Mouse (Mus musculus) small intestine, adult 2 months (tissue): ENCODE results near the gene Capn9. TPM values are rescaled to one million over a fixed set of nuclear protein-coding genes. Genes with fewer than 3 reads are reported as not detected.

ENCODE experiments used
- H3K27ac ChIP-seq: fragments of 200-500 bp; 2 replicates; pipeline ENCODE4 v1.5.1; 2012; ENCODE audit warnings: low read depth, low read length, control low read depth, inconsistent platforms; ENCODE audit not compliant: insufficient read depth
- H3K27me3 ChIP-seq: fragments of 200-500 bp; 2 replicates; pipeline ENCODE4 v1.6.1; 2012; ENCODE audit warnings: mild to moderate bottlenecking, moderate library complexity, low read length, inconsistent platforms; ENCODE audit not compliant: control insufficient read depth, insufficient read depth
- H3K36me3 ChIP-seq: fragments of 200-500 bp; 2 replicates; pipeline ENCODE4 v1.6.1; 2012; ENCODE audit warnings: mild to moderate bottlenecking, low read length, control low read depth, inconsistent platforms; ENCODE audit not compliant: control insufficient read depth, insufficient read depth
- H3K4me1 ChIP-seq: fragments of 200-500 bp; 2 replicates; pipeline ENCODE4 v1.6.1; 2012; ENCODE audit warnings: low read length, inconsistent platforms, mixed read lengths; ENCODE audit not compliant: control insufficient read depth, insufficient read depth, insufficient read length
- H3K4me3 ChIP-seq: fragments of 200-500 bp; 2 replicates; pipeline ENCODE4 v1.5.1; 2012; ENCODE audit warnings: low read depth, mild to moderate bottlenecking, control low read depth, inconsistent platforms, low read length, moderate library complexity
- CTCF ChIP-seq: fragments of 200-500 bp; IDR thresholded peaks from 2 replicates; pipeline ENCODE4 v1.5.1; 2012; ENCODE audit warnings: low read depth, mild to moderate bottlenecking, control low read depth, inconsistent platforms, low read length, moderate library complexity, mixed read lengths; ENCODE audit not compliant: insufficient replicate concordance, insufficient read length; ENCODE audit errors: extremely low read depth
- POLR2A ChIP-seq: fragments of 200-500 bp; IDR thresholded peaks from 2 replicates; pipeline ENCODE4 v1.6.1; 2012; ENCODE audit warnings: low read depth, mild to moderate bottlenecking, control low read depth, inconsistent platforms, low read length, moderate library complexity
- WGBS: fragments of 180-500 bp; shearing (Covaris S2); methylation state at CpG from one replicate; pipeline ENCODE4 v1.1.7; 2018; 5-methylcytosine and 5-hydroxymethylcytosine counted together
- polyA plus RNA-seq: library from polyadenylated mRNA; depleted of rRNA; stranded (reverse); fragments of >200 nt; gene quantifications from 2 replicates; pipeline ENCODE4 v1.2.3, GENCODE M21; 2012

The Capn9 gene
- polyA plus RNA-seq, 1 experiment, result 11.4 TPM

- H3K4me3 ChIP-seq, result no peak overlapping the region
- no peaks in the 10 kb centered on the region for H3K27me3 ChIP-seq
- WGBS, result over 99% methylated on average over 4 of the region's 4 CpGs
- peaks cover 81% of the 10 kb centered on the region for H3K36me3 ChIP-seq
- H3K4me1 ChIP-seq, result no peaks in the 10 kb centered on the region
- TF ChIP-seq POLR2A, result no peak
- TF ChIP-seq CTCF, result no peak
- no peak overlapping the region for H3K27ac ChIP-seq
Observed at GRCm38 (mm10) chr8:124542001-124542400, 33.9 kb upstream of the Capn9 start.

- Histone ChIP-seq H3K4me3 (no peak overlapping the region), H3K4me1 (no peaks in the 10 kb centered on the region), H3K36me3 (peaks cover 85% of the 10 kb centered on the region), H3K27me3 (no peaks in the 10 kb centered on the region), H3K27ac (no peak overlapping the region)
- TF ChIP-seq POLR2A (no peak), CTCF (no peak)
- 90% methylated on average over 5 of the region's 5 CpGs for WGBS
Observed at GRCm38 (mm10) chr8:124543272-124543671, 32.6 kb upstream of the Capn9 start.

DNA sequence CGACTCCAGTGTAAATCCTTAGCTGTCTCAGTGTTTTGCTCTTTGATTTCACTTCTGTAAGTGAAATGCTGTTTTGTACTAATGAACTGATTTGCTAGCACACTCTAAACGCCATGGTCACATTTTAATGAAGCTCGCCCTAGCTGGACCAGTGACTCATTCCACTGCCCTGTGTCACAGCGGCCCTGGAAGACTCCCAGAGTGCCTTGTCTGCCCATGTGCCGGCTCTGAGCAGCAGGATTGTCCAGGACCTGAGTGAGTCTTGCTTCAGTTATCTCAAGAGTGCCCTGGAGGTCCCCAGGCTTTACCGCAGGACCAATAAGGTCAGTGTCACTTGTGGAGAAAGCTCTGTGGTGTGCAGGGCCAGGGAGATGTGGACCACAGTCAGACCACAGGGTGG, 29.5 kb upstream of the Capn9 start:
- no peak for TF ChIP-seq CTCF
- TF ChIP-seq POLR2A, result no peak
- 86% methylated on average over 6 of the region's 6 CpGs for WGBS
- peaks cover 85% of the 10 kb centered on the region for H3K36me3 ChIP-seq
- no peaks in the 10 kb centered on the region for H3K4me1 ChIP-seq
- H3K27ac ChIP-seq, result no peak overlapping the region
- H3K27me3 ChIP-seq, result no peaks in the 10 kb centered on the region
- no peak overlapping the region for H3K4me3 ChIP-seq

DNA sequence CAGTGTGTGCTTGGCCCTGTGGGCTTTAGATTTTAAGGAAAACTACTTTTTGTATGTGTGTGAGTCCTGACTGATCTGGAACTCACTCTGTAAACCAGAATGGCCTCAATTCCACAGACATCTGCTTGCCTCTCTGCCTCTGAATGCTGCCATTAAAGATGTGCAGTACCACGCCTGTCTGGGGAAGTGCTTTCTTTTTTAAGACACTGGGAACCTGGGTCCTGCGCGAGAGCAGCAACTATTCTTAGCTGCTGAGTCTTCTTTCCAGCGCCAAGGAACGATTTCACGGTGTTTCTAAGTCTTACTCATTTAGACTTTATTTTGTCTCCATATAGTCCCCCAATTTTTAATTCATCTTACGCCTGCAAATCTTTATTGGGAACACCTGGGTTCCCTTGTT, 29.1 kb upstream of the Capn9 start:
- WGBS, result 87% methylated on average over 7 of the region's 7 CpGs
- no peak overlapping the region for H3K27ac ChIP-seq
- peaks cover 86% of the 10 kb centered on the region for H3K36me3 ChIP-seq
- TF ChIP-seq CTCF, result no peak
- TF ChIP-seq POLR2A, result no peak
- no peaks in the 10 kb centered on the region for H3K27me3 ChIP-seq
- no peaks in the 10 kb centered on the region for H3K4me1 ChIP-seq
- H3K4me3 ChIP-seq, result no peak overlapping the region

DNA sequence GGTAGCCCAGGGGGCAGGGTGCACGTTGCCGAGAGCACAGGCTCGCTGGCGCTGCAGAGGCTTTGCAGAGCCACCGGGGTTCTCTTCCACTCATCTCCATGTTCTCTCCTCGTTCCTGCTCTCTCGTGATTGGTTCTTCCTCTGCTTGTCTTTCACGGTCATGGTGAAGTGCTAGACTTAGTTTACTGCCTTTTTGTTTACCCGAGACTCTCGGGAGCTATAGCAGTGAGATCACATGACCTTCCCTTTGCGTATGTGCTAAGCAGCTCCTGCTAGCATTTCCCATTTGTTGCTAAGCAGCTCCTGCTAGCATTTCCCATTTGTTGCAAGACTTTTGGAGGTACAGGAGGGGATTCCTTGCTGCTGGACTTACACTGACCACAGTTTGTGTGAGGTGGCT, 28.6 kb upstream of the Capn9 start:
- Histone ChIP-seq H3K4me1 (no peaks in the 10 kb centered on the region), H3K4me3 (no peak overlapping the region), H3K27ac (no peak overlapping the region), H3K27me3 (no peaks in the 10 kb centered on the region), H3K36me3 (peaks cover 86% of the 10 kb centered on the region)
- 55% methylated on average over 11 of the region's 11 CpGs for WGBS
- TF ChIP-seq CTCF (no peak), POLR2A (no peak)

- no peaks in the 10 kb centered on the region for H3K4me1 ChIP-seq
- WGBS, result 83% methylated on average over 1 of the region's 1 CpGs
- H3K36me3 ChIP-seq, result peaks cover 83% of the 10 kb centered on the region
- H3K27me3 ChIP-seq, result no peaks in the 10 kb centered on the region
- H3K27ac ChIP-seq, result no peak overlapping the region
- no peak for TF ChIP-seq POLR2A
- no peak for TF ChIP-seq CTCF
- H3K4me3 ChIP-seq, result no peak overlapping the region
Observed at GRCm38 (mm10) chr8:124548187-124548586, 27.7 kb upstream of the Capn9 start.

GRCm38 (mm10) chr8:124551011-124551661, 24.8 kb upstream of the Capn9 start:
- Histone ChIP-seq H3K27ac (no peak overlapping the region), H3K36me3 (peaks cover 59% of the 10 kb centered on the region), H3K27me3 (no peaks in the 10 kb centered on the region), H3K4me1 (no peaks in the 10 kb centered on the region), H3K4me3 (no peak overlapping the region)
- WGBS, result 93% methylated on average over 15 of the region's 15 CpGs
- TF ChIP-seq POLR2A, result no peak
- TF ChIP-seq CTCF, result no peak
